Mouse (Mus musculus): Measurements from ENCODE around the gene Ptpre.

The Ptpre gene

GRCm38 (mm10) chr7:135539429-135539828 lies 2.1 kb downstream of the Ptpre start:
- H3K9me3 ChIP-seq (ENCODE audit: low read length), result no peaks in the 10 kb centered on the region
- peaks cover 62% of the 10 kb centered on the region for H3K27me3 ChIP-seq (ENCODE audit: insufficient read depth, low read length)
- peaks cover 7% of the 10 kb centered on the region; the same call in 1 of the 2 replicates for H3K4me1 ChIP-seq (replicated peaks; ENCODE audit: low read depth, low read length)
- H3K4me3 ChIP-seq (replicated peaks; ENCODE audit: low read length), result no peak overlapping the region
- no peak for TF ChIP-seq NANOG (IDR thresholded peaks at IDR 0.05; ENCODE audit: borderline replicate concordance, low read length)
- TF ChIP-seq CTCF (conservative IDR thresholded peaks at IDR 0.05; ENCODE audit: low read length), result no peak
- no peak for TF ChIP-seq POU5F1 (IDR thresholded peaks at IDR 0.05; ENCODE audit: borderline replicate concordance, low read length)
- no peaks in the 10 kb centered on the region for H3K36me3 ChIP-seq (ENCODE audit: insufficient read depth, low read length)

DNA sequence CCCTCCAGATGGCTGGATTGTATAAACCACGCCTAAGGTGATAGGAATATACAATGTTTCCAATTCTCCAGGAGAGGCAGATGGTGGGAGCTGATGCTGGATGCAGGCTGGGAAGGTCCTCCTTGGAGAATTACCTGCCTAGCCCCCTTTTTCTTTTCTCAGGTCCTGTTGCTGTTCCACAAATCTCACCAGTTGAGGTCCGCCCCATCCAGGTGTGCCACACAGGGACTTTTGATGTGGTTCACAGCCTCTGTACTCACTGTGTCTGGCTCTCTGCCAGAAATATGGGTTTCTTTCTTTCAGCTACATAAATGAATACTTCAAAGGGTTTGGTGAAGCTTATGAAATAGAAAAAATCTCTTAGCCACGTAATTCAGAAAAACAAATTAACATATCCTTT lies 5.0 kb downstream of the Ptpre start:
- Histone ChIP-seq H3K4me1 (replicated peaks; ENCODE audit: low read depth, low read length) (peaks cover 7% of the 10 kb centered on the region; the same call in 1 of the 2 replicates), H3K4me3 (replicated peaks; ENCODE audit: low read length) (no peak overlapping the region), H3K27me3 (ENCODE audit: insufficient read depth, low read length) (peaks cover 52% of the 10 kb centered on the region), H3K36me3 (ENCODE audit: insufficient read depth, low read length) (no peaks in the 10 kb centered on the region), H3K9me3 (ENCODE audit: low read length) (no peaks in the 10 kb centered on the region)
- TF ChIP-seq CTCF (conservative IDR thresholded peaks at IDR 0.05; ENCODE audit: low read length) (no peak), NANOG (IDR thresholded peaks at IDR 0.05; ENCODE audit: borderline replicate concordance, low read length) (no peak), POU5F1 (IDR thresholded peaks at IDR 0.05; ENCODE audit: borderline replicate concordance, low read length) (no peak)

DNA sequence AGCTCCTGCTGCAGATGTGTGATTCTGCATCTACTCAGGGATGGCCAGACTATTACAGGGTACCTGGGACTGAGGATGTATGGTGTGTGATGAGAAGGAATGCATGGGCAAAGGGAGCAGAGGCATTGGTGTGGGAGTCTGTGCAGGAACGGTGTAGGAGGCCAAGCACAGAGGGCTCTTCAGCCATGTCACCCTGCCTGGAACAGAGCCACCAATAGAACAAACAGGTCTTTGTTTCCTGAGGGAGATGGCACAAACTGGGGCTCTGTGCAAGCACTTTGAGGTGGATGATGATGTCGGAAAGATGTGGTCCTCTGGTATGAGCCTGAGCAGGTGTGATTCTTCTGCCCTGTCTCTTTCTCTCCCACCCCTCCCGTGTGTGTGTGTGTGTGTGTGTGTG lies 5.8 kb downstream of the Ptpre start:
- no peaks in the 10 kb centered on the region for H3K36me3 ChIP-seq (ENCODE audit: insufficient read depth, low read length)
- H3K9me3 ChIP-seq (ENCODE audit: low read length), result no peaks in the 10 kb centered on the region
- H3K4me1 ChIP-seq (replicated peaks; ENCODE audit: low read depth, low read length), result peaks cover 7% of the 10 kb centered on the region; the same call in 1 of the 2 replicates
- peaks cover 45% of the 10 kb centered on the region for H3K27me3 ChIP-seq (ENCODE audit: insufficient read depth, low read length)
- TF ChIP-seq NANOG (IDR thresholded peaks at IDR 0.05; ENCODE audit: borderline replicate concordance, low read length) (no peak), POU5F1 (IDR thresholded peaks at IDR 0.05; ENCODE audit: borderline replicate concordance, low read length) (no peak), CTCF (conservative IDR thresholded peaks at IDR 0.05; ENCODE audit: low read length) (no peak)
- no peak overlapping the region for H3K4me3 ChIP-seq (replicated peaks; ENCODE audit: low read length)

GRCm38 (mm10) chr7:135544321-135544720 lies 7.0 kb downstream of the Ptpre start:
- Histone ChIP-seq H3K36me3 (ENCODE audit: insufficient read depth, low read length) (no peaks in the 10 kb centered on the region), H3K4me1 (replicated peaks; ENCODE audit: low read depth, low read length) (0 out of 2 replicates have a peak, but pooled peaks cover 5% of the 10 kb centered on the region), H3K4me3 (replicated peaks; ENCODE audit: low read length) (no peak overlapping the region), H3K27me3 (ENCODE audit: insufficient read depth, low read length) (peaks cover 39% of the 10 kb centered on the region), H3K9me3 (ENCODE audit: low read length) (no peaks in the 10 kb centered on the region)
- no peak for TF ChIP-seq POU5F1 (IDR thresholded peaks at IDR 0.05; ENCODE audit: borderline replicate concordance, low read length)
- TF ChIP-seq CTCF (conservative IDR thresholded peaks at IDR 0.05; ENCODE audit: low read length), result no peak
- TF ChIP-seq NANOG (IDR thresholded peaks at IDR 0.05; ENCODE audit: borderline replicate concordance, low read length), result no peak

GRCm38 (mm10) chr7:135545957-135546356 lies 8.7 kb downstream of the Ptpre start:
- Histone ChIP-seq H3K4me1 (replicated peaks; ENCODE audit: low read depth, low read length) (0 out of 2 replicates have a peak, but pooled peaks cover 5% of the 10 kb centered on the region), H3K4me3 (replicated peaks; ENCODE audit: low read length) (no peak overlapping the region), H3K27me3 (ENCODE audit: insufficient read depth, low read length) (peaks cover 35% of the 10 kb centered on the region), H3K9me3 (ENCODE audit: low read length) (no peaks in the 10 kb centered on the region), H3K36me3 (ENCODE audit: insufficient read depth, low read length) (no peaks in the 10 kb centered on the region)
- no peak for TF ChIP-seq NANOG (IDR thresholded peaks at IDR 0.05; ENCODE audit: borderline replicate concordance, low read length)
- no peak for TF ChIP-seq POU5F1 (IDR thresholded peaks at IDR 0.05; ENCODE audit: borderline replicate concordance, low read length)

GRCm38 (mm10) chr7:135546530-135546929 lies 9.2 kb downstream of the Ptpre start:
- Histone ChIP-seq H3K36me3 (ENCODE audit: insufficient read depth, low read length) (no peaks in the 10 kb centered on the region), H3K4me1 (replicated peaks; ENCODE audit: low read depth, low read length) (0 out of 2 replicates have a peak, but pooled peaks cover 5% of the 10 kb centered on the region), H3K4me3 (replicated peaks; ENCODE audit: low read length) (no peak overlapping the region), H3K9me3 (ENCODE audit: low read length) (no peaks in the 10 kb centered on the region), H3K27me3 (ENCODE audit: insufficient read depth, low read length) (peaks cover 35% of the 10 kb centered on the region)
- TF ChIP-seq NANOG (IDR thresholded peaks at IDR 0.05; ENCODE audit: borderline replicate concordance, low read length) (no peak), POU5F1 (IDR thresholded peaks at IDR 0.05; ENCODE audit: borderline replicate concordance, low read length) (no peak), CTCF (conservative IDR thresholded peaks at IDR 0.05; ENCODE audit: low read length) (no peak)

- Histone ChIP-seq H3K4me3 (replicated peaks; ENCODE audit: low read length) (no peak overlapping the region), H3K4me1 (replicated peaks; ENCODE audit: low read depth, low read length) (0 out of 2 replicates have a peak, but pooled peaks cover 5% of the 10 kb centered on the region), H3K9me3 (ENCODE audit: low read length) (no peaks in the 10 kb centered on the region), H3K27me3 (ENCODE audit: insufficient read depth, low read length) (peaks cover 32% of the 10 kb centered on the region), H3K36me3 (ENCODE audit: insufficient read depth, low read length) (no peaks in the 10 kb centered on the region)
- TF ChIP-seq POU5F1 (IDR thresholded peaks at IDR 0.05; ENCODE audit: borderline replicate concordance, low read length) (no peak), CTCF (conservative IDR thresholded peaks at IDR 0.05; ENCODE audit: low read length) (no peak), NANOG (IDR thresholded peaks at IDR 0.05; ENCODE audit: borderline replicate concordance, low read length) (no peak)
Measured at GRCm38 (mm10) chr7:135548434-135548833, 11.2 kb downstream of the Ptpre start.

GRCm38 (mm10) chr7:135551547-135551946 lies 14.3 kb downstream of the Ptpre start:
- Histone ChIP-seq H3K4me1 (replicated peaks; ENCODE audit: low read depth, low read length) (0 out of 2 replicates have a peak, but pooled peaks cover 5% of the 10 kb centered on the region), H3K27me3 (ENCODE audit: insufficient read depth, low read length) (peaks cover 29% of the 10 kb centered on the region), H3K9me3 (ENCODE audit: low read length) (no peaks in the 10 kb centered on the region), H3K4me3 (replicated peaks; ENCODE audit: low read length) (no peak overlapping the region), H3K36me3 (ENCODE audit: insufficient read depth, low read length) (no peaks in the 10 kb centered on the region)
- TF ChIP-seq POU5F1 (IDR thresholded peaks at IDR 0.05; ENCODE audit: borderline replicate concordance, low read length) (no peak), CTCF (conservative IDR thresholded peaks at IDR 0.05; ENCODE audit: low read length) (no peak), NANOG (IDR thresholded peaks at IDR 0.05; ENCODE audit: borderline replicate concordance, low read length) (no peak)

GRCm38 (mm10) chr7:135553550-135553949 lies 16.3 kb downstream of the Ptpre start:
- peaks cover 31% of the 10 kb centered on the region for H3K27me3 ChIP-seq (ENCODE audit: insufficient read depth, low read length)
- H3K36me3 ChIP-seq (ENCODE audit: insufficient read depth, low read length), result no peaks in the 10 kb centered on the region
- H3K4me1 ChIP-seq (replicated peaks; ENCODE audit: low read depth, low read length), result 0 out of 2 replicates have a peak, but pooled peaks cover 2% of the 10 kb centered on the region
- no peaks in the 10 kb centered on the region for H3K9me3 ChIP-seq (ENCODE audit: low read length)
- TF ChIP-seq NANOG (IDR thresholded peaks at IDR 0.05; ENCODE audit: borderline replicate concordance, low read length) (no peak), CTCF (conservative IDR thresholded peaks at IDR 0.05; ENCODE audit: low read length) (no peak), POU5F1 (IDR thresholded peaks at IDR 0.05; ENCODE audit: borderline replicate concordance, low read length) (no peak)
- no peak overlapping the region for H3K4me3 ChIP-seq (replicated peaks; ENCODE audit: low read length)

Measured in E14TG2a.4 (cell line).